Mouse (Mus musculus) embryonic facial prominence, embryonic 10.5 days (tissue): ENCODE data around the gene Snap29. TPM values are rescaled to one million over a fixed set of nuclear protein-coding genes. Genes with fewer than 3 reads are reported as not detected.

Experiments
- DNase-seq: peaks from one replicate; pipeline ENCODE4 v3.0.0-alpha.2; 2017; ENCODE audit warnings: low spot score
- H3K27ac ChIP-seq: fragments of 300-500 bp; sonication (generic); replicated peaks from 2 replicates; pipeline ENCODE4 v1.5.1; 2016; ENCODE audit warnings: mild to moderate bottlenecking
- H3K27me3 ChIP-seq: fragments of 300-500 bp; sonication (generic); replicated peaks from 2 replicates; pipeline ENCODE4 v1.6.1; 2016; ENCODE audit warnings: low read depth, mild to moderate bottlenecking; ENCODE audit not compliant: poor library complexity, severe bottlenecking
- H3K36me3 ChIP-seq: fragments of 300-500 bp; sonication (generic); replicated peaks from 2 replicates; pipeline ENCODE4 v1.6.1; 2016; ENCODE audit warnings: mild to moderate bottlenecking, moderate library complexity
- H3K4me1 ChIP-seq: fragments of 300-500 bp; sonication (generic); 2 replicates; pipeline ENCODE4 v1.6.1; 2016
- H3K4me3 ChIP-seq: fragments of 300-500 bp; sonication (generic); 2 replicates; pipeline ENCODE4 v1.5.1; 2016; ENCODE audit warnings: mild to moderate bottlenecking, moderate library complexity
- H3K9me3 ChIP-seq: fragments of 300-500 bp; sonication (generic); 2 replicates; pipeline ENCODE4 v1.6.1; 2016; ENCODE audit warnings: mild to moderate bottlenecking
- WGBS: fragments of 180-500 bp; shearing (Covaris S2); methylation state at CpG from one replicate; pipeline ENCODE4 v1.1.7; 2016; 5-methylcytosine and 5-hydroxymethylcytosine counted together
- polyA plus RNA-seq: library from polyadenylated mRNA; unstranded; fragments of >200 nt; fragmentation: Nextera tagmentation; extraction: Ambion mirVana; gene quantifications from 2 replicates; pipeline ENCODE4 v1.2.1, GENCODE M21; 2016

The Snap29 gene
- polyA plus RNA-seq, 1 experiment from 2014 or later, result 9.8 TPM

- DNase-seq, result no peak
- 83% methylated on average over 2 of the region's 2 CpGs for WGBS
- Histone ChIP-seq H3K27me3 (no peaks in the 10 kb centered on the region), H3K4me3 (no peak overlapping the region), H3K9me3 (no peaks in the 10 kb centered on the region), H3K27ac (no peak overlapping the region), H3K4me1 (no peaks in the 10 kb centered on the region), H3K36me3 (peaks cover 13% of the 10 kb centered on the region)
Observed at GRCm38 (mm10) chr16:17432576-17432975, 26.8 kb downstream of the Snap29 start.

GRCm38 (mm10) chr16:17451541-17452372 lies 46.0 kb downstream of the Snap29 start, which contains the start of gene Crkl:
Gene Crkl (plus strand): TSS chr16:17451987.
- Histone ChIP-seq H3K4me3 (peak within 1 kb of the TSS; percentile 87), H3K27ac (peak within 1 kb of the TSS; percentile 96), H3K9me3 (no peaks in the 10 kb centered on the region), H3K36me3 (peaks cover 22% of the 10 kb centered on the region), H3K27me3 (no peaks in the 10 kb centered on the region), H3K4me1 (peaks cover 30% of the 10 kb centered on the region)
- peak; percentile 100 for DNase-seq
- under 1% methylated on average over 63 of the region's 63 CpGs for WGBS

GRCm38 (mm10) chr16:17452373-17452715 lies 46.6 kb downstream of the Snap29 start:
- peak overlapping the region; percentile 96 for H3K27ac ChIP-seq
- peak overlapping the region; percentile 87 for H3K4me3 ChIP-seq
- peaks cover 30% of the 10 kb centered on the region for H3K4me1 ChIP-seq
- no peak for DNase-seq
- peaks cover 27% of the 10 kb centered on the region for H3K36me3 ChIP-seq
- H3K27me3 ChIP-seq, result no peaks in the 10 kb centered on the region
- no peaks in the 10 kb centered on the region for H3K9me3 ChIP-seq
- WGBS, result 0% methylated on average over 24 of the region's 24 CpGs

- WGBS, result 100% methylated on average over 1 of the region's 1 CpGs
Observed at GRCm38 (mm10) chr16:17456901-17457300, 51.1 kb downstream of the Snap29 start.

GRCm38 (mm10) chr16:17460254-17460653 lies 54.5 kb downstream of the Snap29 start:
- H3K4me1 ChIP-seq, result peaks cover 3% of the 10 kb centered on the region
- no peaks in the 10 kb centered on the region for H3K9me3 ChIP-seq
- H3K4me3 ChIP-seq, result no peak overlapping the region
- H3K27ac ChIP-seq, result no peak overlapping the region
- 93% methylated on average over 4 of the region's 4 CpGs for WGBS
- H3K27me3 ChIP-seq, result no peaks in the 10 kb centered on the region
- no peak for DNase-seq
- H3K36me3 ChIP-seq, result peaks cover 92% of the 10 kb centered on the region

More at GRCm38 (mm10) chr16:17456901-17457300, 51.1 kb downstream of the Snap29 start:
- DNase-seq, result no peak
- Histone ChIP-seq H3K4me1 (peaks cover 22% of the 10 kb centered on the region), H3K36me3 (peaks cover 72% of the 10 kb centered on the region), H3K27ac (no peak overlapping the region), H3K27me3 (no peaks in the 10 kb centered on the region), H3K9me3 (no peaks in the 10 kb centered on the region), H3K4me3 (no peak overlapping the region; the same call in 1 of the 2 replicates)

- H3K4me1 ChIP-seq, result no peaks in the 10 kb centered on the region
- no peak overlapping the region for H3K4me3 ChIP-seq
- no peak for DNase-seq
- H3K27me3 ChIP-seq, result no peaks in the 10 kb centered on the region
- H3K27ac ChIP-seq, result no peak overlapping the region
- WGBS, result 88% methylated on average over 1 of the region's 1 CpGs
- H3K9me3 ChIP-seq, result no peaks in the 10 kb centered on the region
- H3K36me3 ChIP-seq, result peaks cover 78% of the 10 kb centered on the region
Observed at GRCm38 (mm10) chr16:17461596-17461995, 55.8 kb downstream of the Snap29 start.

- 90% methylated on average over 2 of the region's 2 CpGs for WGBS
- Histone ChIP-seq H3K36me3 (peaks cover 75% of the 10 kb centered on the region), H3K9me3 (no peaks in the 10 kb centered on the region), H3K4me3 (no peak overlapping the region), H3K4me1 (no peaks in the 10 kb centered on the region), H3K27me3 (no peaks in the 10 kb centered on the region), H3K27ac (no peak overlapping the region)
- no peak for DNase-seq
Observed at GRCm38 (mm10) chr16:17463184-17463583, 57.4 kb downstream of the Snap29 start.

- Histone ChIP-seq H3K4me1 (no peaks in the 10 kb centered on the region), H3K27me3 (no peaks in the 10 kb centered on the region), H3K36me3 (peaks cover 75% of the 10 kb centered on the region), H3K4me3 (no peak overlapping the region), H3K9me3 (no peaks in the 10 kb centered on the region), H3K27ac (no peak overlapping the region)
- no peak for DNase-seq
- WGBS, result 89% methylated on average over 4 of the region's 4 CpGs
Observed at GRCm38 (mm10) chr16:17466875-17467663, 61.3 kb downstream of the Snap29 start.

- H3K9me3 ChIP-seq, result no peaks in the 10 kb centered on the region
- WGBS, result 89% methylated on average over 6 of the region's 6 CpGs
- H3K4me3 ChIP-seq, result no peak overlapping the region
- DNase-seq, result no peak
- peaks cover 85% of the 10 kb centered on the region for H3K36me3 ChIP-seq
- H3K27me3 ChIP-seq, result no peaks in the 10 kb centered on the region
- H3K4me1 ChIP-seq, result no peaks in the 10 kb centered on the region
- H3K27ac ChIP-seq, result no peak overlapping the region
Observed at GRCm38 (mm10) chr16:17472498-17472897, 66.7 kb downstream of the Snap29 start.

GRCm38 (mm10) chr16:17474091-17474490 lies 68.3 kb downstream of the Snap29 start:
- Histone ChIP-seq H3K36me3 (peaks cover 88% of the 10 kb centered on the region), H3K27me3 (no peaks in the 10 kb centered on the region), H3K9me3 (no peaks in the 10 kb centered on the region), H3K27ac (no peak overlapping the region), H3K4me1 (no peaks in the 10 kb centered on the region), H3K4me3 (no peak overlapping the region)
- peak; percentile 25 for DNase-seq

GRCm38 (mm10) chr16:17474761-17475160 lies 69.0 kb downstream of the Snap29 start:
- no peak for DNase-seq
- Histone ChIP-seq H3K36me3 (peaks cover 88% of the 10 kb centered on the region), H3K27me3 (no peaks in the 10 kb centered on the region), H3K27ac (no peak overlapping the region), H3K9me3 (no peaks in the 10 kb centered on the region), H3K4me3 (no peak overlapping the region), H3K4me1 (no peaks in the 10 kb centered on the region)
- WGBS, result 91% methylated on average over 2 of the region's 2 CpGs

- no peak for DNase-seq
- 92% methylated on average over 4 of the region's 4 CpGs for WGBS
- Histone ChIP-seq H3K27ac (no peak overlapping the region), H3K27me3 (no peaks in the 10 kb centered on the region), H3K4me1 (no peaks in the 10 kb centered on the region), H3K4me3 (no peak overlapping the region), H3K9me3 (no peaks in the 10 kb centered on the region), H3K36me3 (peaks cover 88% of the 10 kb centered on the region)
Observed at GRCm38 (mm10) chr16:17475326-17475725, 69.5 kb downstream of the Snap29 start.
